Mouse (Mus musculus): Measurements from ENCODE around the gene Acsf3.

DNA sequence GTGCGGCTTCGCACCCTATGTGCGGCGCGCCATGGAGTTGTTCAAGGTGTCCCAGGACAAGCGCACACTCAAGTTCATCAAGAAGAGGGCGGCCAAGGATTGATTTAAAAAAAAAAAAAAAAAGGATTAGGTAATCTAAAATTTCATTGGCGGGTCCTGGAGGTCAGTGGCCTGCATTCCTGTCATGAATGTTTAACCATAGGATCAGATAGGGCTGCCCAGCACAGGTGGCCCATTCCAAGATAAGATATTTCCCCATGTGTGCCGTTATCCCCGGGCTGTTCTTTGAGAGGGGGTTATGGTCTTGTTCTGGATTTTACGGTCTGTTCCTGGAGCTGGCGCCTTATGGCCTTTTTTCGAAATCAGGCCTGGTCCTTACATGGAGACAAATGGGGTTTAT is 61.4 kb downstream of the Acsf3 start:
- TF ChIP-seq TAL1 (IDR thresholded peaks at IDR 0.05; ENCODE audit: low read length) (no peak), GATA1 (IDR thresholded peaks at IDR 0.05; ENCODE audit: low read length) (no peak)
